Mouse (Mus musculus) stomach, embryonic 16.5 days (tissue): ENCODE measurements at regions not wholly inside any gene's neighbourhood (a gene's known extent, or its start where the extent isn't known, plus 50 kb on each side); places are given as distances from the start of the nearest gene placed in this dataset.

Source experiments
- ATAC-seq: fragments of 200-750 bp; cut with Nextera tagmentation; 2 replicates; pipeline ENCODE4 v1.8.0; 2017; ENCODE audit warnings: moderate number of reproducible peaks, moderate TSS enrichment; ENCODE audit not compliant: insufficient read depth, low FRiP score
- H3K27ac ChIP-seq: fragments of 300-500 bp; sonication (generic); 2 replicates; pipeline ENCODE4 v1.5.1; 2014; ENCODE audit warnings: low read length
- H3K27me3 ChIP-seq: fragments of 300-500 bp; sonication (generic); 2 replicates; pipeline ENCODE4 v1.6.1; 2014; ENCODE audit warnings: low read length, control low read depth, mixed read lengths; ENCODE audit not compliant: control insufficient read depth, insufficient read depth
- H3K36me3 ChIP-seq: fragments of 300-500 bp; sonication (generic); 2 replicates; pipeline ENCODE4 v1.6.1; 2014; ENCODE audit warnings: low read length; ENCODE audit not compliant: control insufficient read depth, insufficient read depth
- H3K4me1 ChIP-seq: fragments of 300-500 bp; sonication (generic); 2 replicates; pipeline ENCODE4 v1.6.1; 2014; ENCODE audit warnings: low read length, control low read depth, mixed read lengths; ENCODE audit not compliant: control insufficient read depth, insufficient read depth
- H3K4me2 ChIP-seq: fragments of 300-500 bp; sonication (generic); 2 replicates; pipeline ENCODE4 v1.6.1; 2014; ENCODE audit warnings: low read depth, low read length, mixed read lengths
- H3K4me3 ChIP-seq: fragments of 300-500 bp; sonication (generic); replicated peaks from 2 replicates; pipeline ENCODE4 v1.5.1; 2014; ENCODE audit warnings: mild to moderate bottlenecking, low read length
- H3K9ac ChIP-seq: fragments of 300-500 bp; sonication (generic); 2 replicates; pipeline ENCODE4 v1.6.1; 2014; ENCODE audit warnings: low read length
- H3K9me3 ChIP-seq: fragments of 300-500 bp; sonication (generic); replicated peaks from 2 replicates; pipeline ENCODE4 v1.6.1; 2016; ENCODE audit warnings: low read length, control low read depth; ENCODE audit not compliant: control insufficient read depth
- WGBS: fragments of 180-500 bp; shearing (Covaris S2); extraction: QIAGEN DNeasy Blood & Tissue Kit; methylation state at CpG from one replicate; pipeline ENCODE4 v1.1.7; 2014; 5-methylcytosine and 5-hydroxymethylcytosine counted together

- 0 out of 2 replicates have a peak, but pooled peaks cover 4% of the 10 kb centered on the region for H3K9me3 ChIP-seq
- no peaks in the 10 kb centered on the region for H3K4me1 ChIP-seq
- no peaks in the 10 kb centered on the region for H3K27me3 ChIP-seq
- no peak overlapping the region for H3K4me2 ChIP-seq
- no peak overlapping the region for H3K4me3 ChIP-seq
- 74% methylated on average over 2 of the region's 2 CpGs for WGBS
- H3K27ac ChIP-seq: no peak overlapping the region
- H3K36me3 ChIP-seq: no peaks in the 10 kb centered on the region
- no peak overlapping the region for H3K9ac ChIP-seq
- no peak for ATAC-seq
Measured at GRCm38 (mm10) chr4:153113577-153113976, 369.0 kb downstream of the Ajap1 start.

- H3K4me3 ChIP-seq: no peak overlapping the region
- H3K4me1 ChIP-seq: no peaks in the 10 kb centered on the region
- no peaks in the 10 kb centered on the region for H3K27me3 ChIP-seq
- ATAC-seq: no peak
- H3K4me2 ChIP-seq: no peak overlapping the region
- 32% methylated on average over 16 of the region's 16 CpGs for WGBS
- no peak overlapping the region for H3K27ac ChIP-seq
- no peak overlapping the region for H3K9ac ChIP-seq
- no peaks in the 10 kb centered on the region for H3K36me3 ChIP-seq
- H3K9me3 ChIP-seq: 0 out of 2 replicates have a peak, but pooled peaks cover 6% of the 10 kb centered on the region
Measured at GRCm38 (mm10) chr4:153110291-153110746, 372.3 kb downstream of the Ajap1 start.

GRCm38 (mm10) chr4:153098591-153098990 lies 384.0 kb downstream of the Ajap1 start:
- no peak overlapping the region for H3K27ac ChIP-seq
- no peak overlapping the region for H3K9ac ChIP-seq
- WGBS: 83% methylated on average over 12 of the region's 12 CpGs
- ATAC-seq: no peak
- H3K4me3 ChIP-seq: no peak overlapping the region
- H3K9me3 ChIP-seq: peaks cover 4% of the 10 kb centered on the region; the same call in 1 of the 2 replicates
- H3K36me3 ChIP-seq: no peaks in the 10 kb centered on the region
- no peaks in the 10 kb centered on the region for H3K27me3 ChIP-seq
- H3K4me1 ChIP-seq: no peaks in the 10 kb centered on the region
- H3K4me2 ChIP-seq: no peak overlapping the region

GRCm38 (mm10) chr4:153097601-153098000 lies 385.0 kb downstream of the Ajap1 start:
- H3K4me1 ChIP-seq: no peaks in the 10 kb centered on the region
- H3K4me3 ChIP-seq: no peak overlapping the region
- H3K9me3 ChIP-seq: peaks cover 4% of the 10 kb centered on the region; the same call in 1 of the 2 replicates
- H3K4me2 ChIP-seq: no peak overlapping the region
- 82% methylated on average over 1 of the region's 1 CpGs for WGBS
- no peak overlapping the region for H3K27ac ChIP-seq
- no peaks in the 10 kb centered on the region for H3K36me3 ChIP-seq
- ATAC-seq: no peak
- H3K9ac ChIP-seq: no peak overlapping the region
- no peaks in the 10 kb centered on the region for H3K27me3 ChIP-seq

GRCm38 (mm10) chr4:153093129-153093528 lies 389.5 kb downstream of the Ajap1 start:
- 55% methylated on average over 3 of the region's 3 CpGs for WGBS
- Histone ChIP-seq H3K27ac (no peak overlapping the region), H3K4me2 (no peak overlapping the region), H3K36me3 (no peaks in the 10 kb centered on the region), H3K4me1 (no peaks in the 10 kb centered on the region), H3K4me3 (no peak overlapping the region), H3K9ac (no peak overlapping the region), H3K27me3 (no peaks in the 10 kb centered on the region), H3K9me3 (peaks cover 4% of the 10 kb centered on the region; the same call in 1 of the 2 replicates)
- no peak for ATAC-seq

- H3K4me2 ChIP-seq: no peak overlapping the region; the same call in 1 of the 2 replicates
- 23% methylated on average over 14 of the region's 14 CpGs for WGBS
- ATAC-seq: 0 out of 2 replicates have a peak, but pooled peaks have one; percentile 33
Measured at GRCm38 (mm10) chr4:153082166-153082565, 400.4 kb downstream of the Ajap1 start.

GRCm38 (mm10) chr4:153074590-153074989 lies 408.0 kb downstream of the Ajap1 start:
- H3K9me3 ChIP-seq: no peaks in the 10 kb centered on the region
- H3K27ac ChIP-seq: no peak overlapping the region
- H3K36me3 ChIP-seq: no peaks in the 10 kb centered on the region
- ATAC-seq: no peak
- H3K4me1 ChIP-seq: no peaks in the 10 kb centered on the region
- H3K9ac ChIP-seq: no peak overlapping the region
- H3K27me3 ChIP-seq: no peaks in the 10 kb centered on the region
- no peak overlapping the region for H3K4me2 ChIP-seq
- 59% methylated on average over 3 of the region's 3 CpGs for WGBS
- H3K4me3 ChIP-seq: no peak overlapping the region

More at GRCm38 (mm10) chr4:153082166-153082565, 400.4 kb downstream of the Ajap1 start:
- Histone ChIP-seq H3K4me3 (no peak overlapping the region), H3K4me1 (no peaks in the 10 kb centered on the region), H3K9ac (no peak overlapping the region), H3K36me3 (no peaks in the 10 kb centered on the region), H3K27me3 (no peaks in the 10 kb centered on the region; the same call in 1 of the 2 replicates), H3K9me3 (no peaks in the 10 kb centered on the region), H3K27ac (no peak overlapping the region)

- Histone ChIP-seq H3K27ac (no peak overlapping the region), H3K9ac (no peak overlapping the region), H3K9me3 (no peaks in the 10 kb centered on the region), H3K27me3 (no peaks in the 10 kb centered on the region), H3K4me2 (no peak overlapping the region), H3K4me3 (no peak overlapping the region), H3K36me3 (no peaks in the 10 kb centered on the region), H3K4me1 (no peaks in the 10 kb centered on the region)
- WGBS: 57% methylated on average over 15 of the region's 15 CpGs
- ATAC-seq: no peak
Measured at GRCm38 (mm10) chr4:153070190-153070745, 412.3 kb downstream of the Ajap1 start.

GRCm38 (mm10) chr4:153068484-153069033 lies 414.1 kb downstream of the Ajap1 start:
- H3K9ac ChIP-seq: no peak overlapping the region
- no peaks in the 10 kb centered on the region for H3K9me3 ChIP-seq
- H3K36me3 ChIP-seq: no peaks in the 10 kb centered on the region
- no peak for ATAC-seq
- WGBS: 77% methylated on average over 12 of the region's 12 CpGs
- no peak overlapping the region for H3K4me2 ChIP-seq
- H3K4me3 ChIP-seq: no peak overlapping the region
- no peak overlapping the region for H3K27ac ChIP-seq
- H3K4me1 ChIP-seq: no peaks in the 10 kb centered on the region
- H3K27me3 ChIP-seq: no peaks in the 10 kb centered on the region
